Mouse (Mus musculus) midbrain, embryonic 16.5 days (tissue): ENCODE results near the gene Ube2s. TPM values are rescaled to one million over a fixed set of nuclear protein-coding genes. Genes with fewer than 3 reads are reported as not detected.
"Not testable (repeated sequence)": the region's sequence is repeated elsewhere in the genome, so short reads cannot be mapped to it uniquely, and the experiment has no call there.

ENCODE experiments used
- ATAC-seq: fragments of 200-750 bp; cut with Nextera tagmentation; 2 replicates; pipeline ENCODE4 v1.8.0; 2017; ENCODE audit warnings: moderate TSS enrichment
- H3K27ac ChIP-seq: fragments of 300-500 bp; sonication (generic); 2 replicates; pipeline ENCODE4 v1.5.1; 2014; ENCODE audit warnings: mild to moderate bottlenecking, low read length, mixed read lengths
- H3K27me3 ChIP-seq: fragments of 300-500 bp; sonication (generic); 2 replicates; pipeline ENCODE4 v1.6.1; 2014; ENCODE audit warnings: low read depth, low read length, mixed read lengths; ENCODE audit not compliant: control insufficient read depth, insufficient read depth
- H3K36me3 ChIP-seq: fragments of 300-500 bp; sonication (generic); 2 replicates; pipeline ENCODE4 v1.6.1; 2014; ENCODE audit warnings: mild to moderate bottlenecking, low read length, moderate library complexity, mixed read lengths; ENCODE audit not compliant: control insufficient read depth, insufficient read depth
- H3K4me1 ChIP-seq: fragments of 300-500 bp; sonication (generic); 2 replicates; pipeline ENCODE4 v1.6.1; 2014; ENCODE audit warnings: mild to moderate bottlenecking, low read length, mixed read lengths; ENCODE audit not compliant: control insufficient read depth, insufficient read depth
- H3K4me2 ChIP-seq: fragments of 300-500 bp; sonication (generic); 2 replicates; pipeline ENCODE4 v1.6.1; 2014; ENCODE audit warnings: mild to moderate bottlenecking, low read length, mixed read lengths
- H3K4me3 ChIP-seq: fragments of 300-500 bp; sonication (generic); 2 replicates; pipeline ENCODE4 v1.5.1; 2014; ENCODE audit warnings: low read depth, mild to moderate bottlenecking, low read length, moderate library complexity, mixed read lengths
- H3K9ac ChIP-seq: fragments of 300-500 bp; sonication (generic); 2 replicates; pipeline ENCODE4 v1.6.1; 2014; ENCODE audit warnings: low read depth, low read length, mixed read lengths
- H3K9me3 ChIP-seq: fragments of 300-500 bp; sonication (generic); replicated peaks from 2 replicates; pipeline ENCODE4 v1.6.1; 2014; ENCODE audit warnings: mild to moderate bottlenecking, low read length, mixed read lengths; ENCODE audit not compliant: control insufficient read depth, poor library complexity, severe bottlenecking
- WGBS: fragments of 180-500 bp; shearing (Covaris S2); extraction: QIAGEN DNeasy Blood & Tissue Kit; methylation state at CpG from one replicate; pipeline ENCODE4 v1.1.7; 2014; 5-methylcytosine and 5-hydroxymethylcytosine counted together
- polyA plus RNA-seq: library from polyadenylated mRNA; unstranded; fragments of >200 nt; fragmentation: Nextera tagmentation; extraction: Ambion mirVana; gene quantifications from 2 replicates; pipeline ENCODE4 v1.2.1, GENCODE M21; 2015

Ube2s gene
- polyA plus RNA-seq, 1 experiment from 2014 or later, result 226 TPM

DNA sequence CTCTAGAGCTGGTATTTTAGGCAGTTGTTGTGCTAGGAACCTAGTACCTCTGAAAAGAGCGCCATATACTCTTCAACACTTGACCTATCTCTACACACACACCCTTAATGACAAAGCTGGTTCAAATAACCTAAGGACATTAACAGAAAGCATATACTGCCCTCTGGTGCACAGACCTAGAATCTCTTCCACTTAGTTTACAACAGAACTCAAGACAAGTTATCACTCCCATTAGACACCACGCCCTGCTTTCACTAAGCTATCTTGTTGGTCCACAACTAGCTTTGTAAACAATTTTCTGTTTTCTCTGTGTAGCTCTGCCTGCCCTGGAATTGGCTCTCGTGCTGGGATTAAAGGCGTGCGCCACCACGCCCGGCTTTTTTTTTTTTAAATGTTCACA is 5.7 kb downstream of the Ube2s start:
- Histone ChIP-seq H3K4me2 (no peak overlapping the region), H3K4me1 (peaks cover 13% of the 10 kb centered on the region), H3K27ac (no peak overlapping the region), H3K36me3 (peaks cover 15% of the 10 kb centered on the region), H3K9me3 (no peaks in the 10 kb centered on the region), H3K4me3 (no peak overlapping the region), H3K9ac (no peak overlapping the region), H3K27me3 (no peaks in the 10 kb centered on the region)
- WGBS, result 92% methylated on average over 7 of the region's 7 CpGs
- ATAC-seq, result no peak

DNA sequence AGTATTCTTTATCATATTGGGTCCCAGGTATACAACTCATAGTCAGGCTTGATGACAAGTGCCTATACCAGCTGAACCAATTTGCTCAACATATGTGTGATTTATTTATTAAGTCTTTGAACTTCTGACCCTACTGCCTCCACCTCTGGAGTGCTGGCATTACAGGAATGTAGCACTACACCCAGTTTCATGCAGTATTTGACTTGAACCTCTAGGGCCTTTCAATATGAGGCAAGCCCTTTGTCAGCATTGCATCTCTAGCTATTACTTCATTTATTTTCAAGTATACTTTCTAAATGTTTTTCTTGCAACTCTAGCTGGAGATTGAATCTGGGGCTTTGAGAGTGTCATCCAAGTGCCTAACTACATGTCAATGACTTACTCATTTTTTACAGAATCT is 10.1 kb downstream of the Ube2s start:
- Histone ChIP-seq H3K4me1 (no peaks in the 10 kb centered on the region), H3K36me3 (peaks cover 5% of the 10 kb centered on the region), H3K27me3 (no peaks in the 10 kb centered on the region), H3K4me2 (no peak overlapping the region), H3K27ac (no peak overlapping the region), H3K9me3 (no peaks in the 10 kb centered on the region), H3K4me3 (no peak overlapping the region), H3K9ac (no peak overlapping the region)
- ATAC-seq, result no peak

DNA sequence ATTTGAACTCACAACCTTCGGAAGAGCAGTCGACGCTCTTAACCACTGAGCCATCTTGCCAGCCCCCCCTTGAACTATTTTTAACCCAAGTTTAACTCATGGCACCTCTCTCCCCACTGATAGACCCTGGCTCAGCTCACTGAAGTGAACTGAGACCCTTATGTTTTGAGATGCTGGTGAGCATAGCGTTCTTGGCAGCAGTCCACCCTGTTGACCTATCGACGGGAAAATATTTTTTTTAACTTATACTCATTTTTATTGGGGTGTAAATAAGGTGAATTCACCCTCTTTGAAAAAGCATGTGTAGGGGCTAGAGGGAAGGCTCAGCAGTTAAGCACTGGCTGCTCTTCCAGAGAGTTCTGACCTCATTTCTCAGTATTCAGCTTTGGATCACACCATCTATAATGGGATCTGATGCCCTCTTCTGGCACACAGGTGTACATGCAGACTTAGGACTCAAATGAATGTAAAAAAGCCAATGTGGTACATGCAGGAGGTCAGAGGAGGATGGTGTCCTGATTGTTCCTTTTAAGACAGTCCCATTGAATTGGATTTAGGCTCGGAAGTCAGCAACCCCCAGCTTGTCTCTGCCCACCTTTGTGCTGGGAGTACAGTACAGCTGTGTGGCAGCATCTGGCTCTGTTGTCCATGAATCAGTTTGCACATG is 16.5 kb downstream of the Ube2s start:
- no peaks in the 10 kb centered on the region for H3K27me3 ChIP-seq
- peaks cover 16% of the 10 kb centered on the region for H3K36me3 ChIP-seq
- H3K9me3 ChIP-seq, result no peaks in the 10 kb centered on the region
- no peak for ATAC-seq
- H3K27ac ChIP-seq, result no peak overlapping the region
- no peak overlapping the region for H3K4me2 ChIP-seq
- H3K4me1 ChIP-seq, result peaks cover 9% of the 10 kb centered on the region
- 72% methylated on average over 7 of the region's 7 CpGs for WGBS
- no peak overlapping the region for H3K9ac ChIP-seq
- no peak overlapping the region for H3K4me3 ChIP-seq

DNA sequence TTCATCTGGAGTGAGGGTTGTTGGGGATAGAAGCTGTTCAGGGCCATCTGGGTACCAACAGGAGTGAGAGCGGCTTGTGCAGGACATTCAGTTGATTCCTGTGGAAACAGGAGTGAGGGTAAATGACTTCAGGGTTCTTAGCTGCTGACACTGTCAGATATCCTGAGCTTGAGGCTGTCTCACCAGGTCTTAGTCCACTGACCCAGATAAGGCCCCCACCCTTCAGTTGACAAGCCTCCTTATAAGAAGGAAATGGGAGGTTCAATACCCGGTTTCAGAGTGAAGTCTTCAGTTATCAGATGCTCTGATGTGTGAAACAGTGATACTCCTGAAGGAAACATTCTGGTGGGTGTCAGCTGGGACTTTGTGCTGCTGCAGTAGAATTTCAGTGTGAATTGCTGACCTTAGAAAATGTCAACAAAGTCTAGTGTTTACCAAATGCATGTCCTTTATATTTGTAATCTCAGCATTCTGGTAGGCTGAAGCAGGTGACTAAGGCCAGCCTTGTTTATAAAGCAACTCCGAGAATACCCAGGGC is 17.7 kb downstream of the Ube2s start:
- Histone ChIP-seq H3K27me3 (no peaks in the 10 kb centered on the region), H3K27ac (no peak overlapping the region), H3K9ac (no peak overlapping the region), H3K36me3 (peaks cover 16% of the 10 kb centered on the region), H3K4me1 (peaks cover 9% of the 10 kb centered on the region), H3K4me2 (no peak overlapping the region), H3K4me3 (no peak overlapping the region), H3K9me3 (no peaks in the 10 kb centered on the region)
- WGBS, result 85% methylated on average over 3 of the region's 3 CpGs
- no peak for ATAC-seq

DNA sequence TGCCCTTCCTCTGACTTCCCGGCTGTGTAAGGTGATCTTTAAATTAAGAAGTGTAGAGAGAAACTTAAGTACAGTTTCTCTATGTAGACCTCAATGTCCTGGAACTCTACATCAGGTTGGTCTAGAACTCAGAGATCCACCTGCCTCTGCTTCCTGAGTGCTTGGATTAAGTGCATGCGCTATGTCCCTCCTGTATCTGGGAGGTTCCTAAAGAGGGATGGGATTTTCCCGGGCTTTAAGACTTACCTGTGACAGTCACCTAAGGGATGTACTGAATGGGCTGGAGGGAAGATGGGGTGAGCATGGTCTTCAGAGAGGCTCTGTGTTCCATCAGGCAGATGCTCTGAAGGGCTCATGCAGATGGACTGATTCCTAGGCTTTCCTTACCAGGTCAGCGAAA is 18.7 kb downstream of the Ube2s start:
- H3K9ac ChIP-seq, result peak overlapping the region; percentile 96
- ATAC-seq, result no peak
- H3K27me3 ChIP-seq, result no peaks in the 10 kb centered on the region
- peak overlapping the region; percentile 90 for H3K4me3 ChIP-seq
- H3K9me3 ChIP-seq, result no peaks in the 10 kb centered on the region
- peaks cover 16% of the 10 kb centered on the region for H3K36me3 ChIP-seq
- no peak overlapping the region for H3K27ac ChIP-seq
- WGBS, result 42% methylated on average over 4 of the region's 4 CpGs
- H3K4me2 ChIP-seq, result peak overlapping the region; percentile 70
- peaks cover 12% of the 10 kb centered on the region for H3K4me1 ChIP-seq

DNA sequence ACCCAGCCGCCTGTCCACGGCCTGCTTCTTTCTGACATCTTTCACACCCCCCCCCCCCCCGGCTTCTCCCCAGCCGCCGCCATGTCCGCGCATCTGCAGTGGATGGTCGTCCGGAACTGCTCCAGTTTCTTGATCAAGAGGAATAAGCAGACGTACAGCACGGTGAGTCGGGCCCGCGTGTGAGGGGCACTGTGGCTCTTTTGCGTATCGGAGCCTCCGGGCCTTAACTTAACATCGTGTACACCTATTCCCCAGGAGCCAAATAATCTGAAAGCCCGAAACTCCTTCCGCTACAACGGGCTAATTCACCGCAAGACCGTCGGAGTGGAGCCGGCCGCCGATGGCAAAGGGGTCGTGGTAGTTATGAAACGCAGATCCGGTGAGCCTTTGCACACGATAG is 19.1 kb downstream of the Ube2s start:
- H3K9me3 ChIP-seq, H3K27me3 ChIP-seq, ATAC-seq: not testable (repeated sequence)
- WGBS, result under 1% methylated on average over 31 of the region's 31 CpGs
- Histone ChIP-seq H3K4me3 (peak overlapping the region; percentile 90), H3K27ac (peak overlapping the region; percentile 90), H3K9ac (peak overlapping the region; percentile 96), H3K4me1 (peaks cover 13% of the 10 kb centered on the region), H3K4me2 (peak overlapping the region; percentile 70), H3K36me3 (peaks cover 16% of the 10 kb centered on the region)

DNA sequence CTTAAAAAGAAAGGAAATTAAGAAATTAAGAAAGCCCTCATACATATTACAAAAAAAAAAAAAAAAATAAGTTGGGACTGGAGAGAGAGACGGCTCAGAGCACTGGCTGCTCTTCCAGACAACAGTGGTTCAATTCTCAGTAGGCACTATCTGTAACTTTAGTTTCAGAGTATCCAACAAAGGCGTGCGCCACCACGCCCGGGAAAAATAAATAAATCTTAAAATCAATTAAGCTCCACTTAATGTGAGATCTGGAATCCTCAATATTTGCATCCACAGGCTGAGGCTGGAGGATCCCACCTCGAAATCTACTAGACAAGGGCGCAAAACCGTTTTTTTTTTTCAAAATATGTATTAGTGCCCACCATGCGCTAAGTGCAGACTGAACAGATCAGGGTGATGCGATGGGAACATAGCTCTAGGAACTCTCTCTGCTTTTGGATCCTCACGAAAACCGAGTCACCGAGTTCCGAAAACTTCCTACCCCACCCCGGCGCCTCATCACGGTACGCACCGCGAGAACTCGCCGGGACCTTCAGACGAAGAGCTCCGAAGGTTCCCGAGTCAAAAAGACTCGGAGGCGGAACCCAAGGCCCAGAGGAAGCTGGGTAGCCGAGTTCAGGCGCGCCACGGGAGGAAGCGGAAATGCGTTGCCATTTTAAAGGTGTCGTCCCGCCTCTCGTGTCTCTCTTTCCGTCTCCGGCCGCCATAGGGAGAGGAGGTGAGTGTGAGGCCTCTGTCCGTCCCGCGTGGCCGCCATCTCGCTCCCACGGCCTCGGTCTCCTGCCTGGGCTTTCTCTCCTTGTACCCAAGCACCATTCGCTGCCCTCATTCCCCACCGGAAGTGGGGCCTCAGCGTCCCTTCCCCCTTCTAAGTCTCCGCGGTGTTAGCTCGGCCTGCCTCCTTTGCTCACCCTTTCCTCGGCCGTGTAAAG is 19.8 kb downstream of the Ube2s start, which contains the start of gene Rpl28:
TSS of gene Rpl28 (plus strand) at position 597 of the 935 bp plus-strand sequence.
- Histone ChIP-seq H3K4me2 (peak within 1 kb of the TSS; percentile 70), H3K9ac (peak within 1 kb of the TSS; percentile 96), H3K9me3 (no peaks in the 10 kb centered on the region), H3K27me3 (no peaks in the 10 kb centered on the region), H3K36me3 (peaks cover 16% of the 10 kb centered on the region), H3K27ac (peak within 1 kb of the TSS; percentile 90), H3K4me1 (peaks cover 16% of the 10 kb centered on the region), H3K4me3 (peak within 1 kb of the TSS; percentile 90)
- peak; percentile 88 for ATAC-seq
- WGBS, result 2% methylated on average over 54 of the region's 54 CpGs

DNA sequence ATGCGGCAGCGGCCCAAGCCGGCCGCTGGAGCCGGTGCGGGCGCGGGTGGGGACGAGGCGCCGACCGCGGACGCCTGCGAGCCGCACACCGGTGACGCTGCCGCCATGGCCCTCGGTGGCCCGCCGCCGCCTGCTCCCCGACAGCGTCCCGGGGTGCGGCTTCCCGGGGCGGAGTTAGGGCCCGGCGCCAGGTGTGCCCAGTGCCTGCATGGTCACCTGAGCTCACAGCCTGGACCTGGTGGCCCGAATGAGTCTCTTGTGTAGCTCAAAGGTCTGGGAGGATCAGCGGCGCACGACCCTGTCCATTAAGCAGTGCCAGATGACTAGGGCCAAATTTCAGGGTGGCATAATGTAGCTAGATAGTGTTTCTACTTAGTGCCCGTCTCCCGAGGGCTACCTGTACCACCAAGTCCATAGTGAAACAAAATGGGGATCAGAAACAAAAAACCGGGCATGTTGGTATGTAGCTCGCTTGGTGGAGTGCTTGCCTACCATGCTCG is 22.9 kb downstream of the Ube2s start, which contains the start of gene Tmem238:
TSS of gene Tmem238 (minus strand) at position 221 of the 500 bp plus-strand sequence.
- Histone ChIP-seq H3K9ac (peak within 1 kb of the TSS; percentile 77), H3K36me3 (peaks cover 3% of the 10 kb centered on the region; the same call in 1 of the 2 replicates), H3K4me1 (peaks cover 16% of the 10 kb centered on the region), H3K4me2 (peak within 1 kb of the TSS; percentile 80), H3K9me3 (no peaks in the 10 kb centered on the region), H3K27me3 (no peaks in the 10 kb centered on the region), H3K27ac (peak within 1 kb of the TSS; percentile 67), H3K4me3 (peak within 1 kb of the TSS; percentile 63)
- 14% methylated on average over 26 of the region's 40 CpGs for WGBS
- ATAC-seq, result no peak
